Mouse (Mus musculus): ENCODE data around the gene Hyal5. TPM values are rescaled to one million over a fixed set of nuclear protein-coding genes. Genes with fewer than 3 reads are reported as not detected.

The Hyal5 gene
- not detected in 2 replicates for total RNA-seq (2021)
- long read RNA-seq, experiment 1: 0 reads
- long read RNA-seq, experiment 2: 0 reads

DNA sequence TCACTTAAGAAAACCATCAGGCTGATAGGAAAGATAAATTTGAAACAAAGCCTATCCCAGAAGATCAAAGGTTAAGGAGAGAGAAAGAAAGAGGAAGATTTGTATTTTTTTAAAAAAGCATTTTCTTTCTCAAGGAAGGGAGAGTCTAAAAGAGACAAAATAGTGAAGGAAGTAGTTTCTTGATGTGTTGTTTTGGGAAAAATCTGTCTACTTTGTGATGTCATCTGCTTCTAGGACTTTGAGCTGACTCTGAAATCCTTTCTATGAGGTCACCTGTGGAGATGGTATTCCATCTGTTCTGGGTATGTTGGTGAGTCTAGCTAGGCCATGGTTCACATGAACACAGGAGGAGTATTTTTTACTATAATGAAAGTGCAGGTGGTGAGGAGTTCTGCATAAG, at the start of gene Hyal5:
Gene Hyal5, plus strand, starts transcription at position 301 of the 400 bp plus-strand sequence.
- no peak for DNase-seq

DNA sequence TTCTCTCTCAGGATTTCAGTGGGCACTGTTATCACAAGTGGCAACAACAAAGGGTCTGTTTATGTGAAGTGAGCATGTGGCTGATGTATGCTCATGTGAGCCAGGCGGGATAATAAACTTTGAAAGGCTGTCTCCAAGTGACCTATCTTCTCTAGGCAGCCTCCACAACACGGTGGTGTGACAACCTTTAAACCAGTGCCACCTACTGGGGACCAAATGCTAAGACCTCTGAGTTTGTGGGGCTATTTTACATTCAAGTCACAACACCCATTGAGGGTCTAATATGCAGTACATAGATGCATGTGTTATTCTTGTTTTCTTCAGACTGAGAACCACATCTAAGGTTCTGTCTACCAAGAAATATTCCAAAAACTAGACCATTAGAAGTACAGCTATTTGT, 35.7 kb upstream of the Hyal5 start:
- DNase-seq: no peak

DNA sequence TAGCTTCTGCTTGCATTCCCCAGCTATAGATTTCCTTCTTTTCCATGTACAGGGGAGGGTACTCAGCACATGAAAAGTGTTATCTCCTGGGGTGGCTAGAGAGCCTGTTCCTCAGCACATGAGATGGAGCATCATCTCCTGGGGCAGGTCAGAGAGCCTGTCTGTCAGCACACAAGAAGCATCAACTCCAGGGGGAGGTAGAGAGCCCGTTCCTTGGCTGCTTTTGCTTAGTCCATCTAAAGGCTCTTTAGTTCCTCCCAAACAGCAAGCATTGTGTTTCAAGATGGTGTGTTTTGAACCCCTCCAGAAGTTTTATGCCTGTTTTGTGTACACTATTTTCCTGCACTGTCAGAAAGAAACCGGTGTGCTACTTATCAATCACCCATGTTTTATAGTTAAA, 2.5 kb downstream of the Hyal5 start:
- peak; percentile 11 for DNase-seq

DNA sequence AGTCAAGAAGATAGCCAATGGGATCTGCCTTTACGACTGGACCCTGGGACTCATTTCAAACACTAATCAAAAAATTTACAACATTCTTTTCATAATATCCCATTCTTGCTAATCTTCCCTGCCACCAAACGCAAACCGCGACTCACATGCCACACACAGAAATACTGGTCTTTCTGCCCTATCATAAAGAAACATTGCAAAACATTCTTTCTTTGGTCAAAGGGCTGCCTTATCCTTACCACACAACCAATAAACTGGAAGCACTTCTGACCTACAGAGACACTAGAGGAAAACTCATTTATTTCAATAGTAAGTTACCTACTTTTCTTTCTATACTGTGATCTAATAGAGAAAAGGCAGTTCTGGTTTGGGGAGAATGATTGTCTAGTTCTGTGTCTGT, 5.9 kb downstream of the Hyal5 start:
- DNase-seq: no peak

DNA sequence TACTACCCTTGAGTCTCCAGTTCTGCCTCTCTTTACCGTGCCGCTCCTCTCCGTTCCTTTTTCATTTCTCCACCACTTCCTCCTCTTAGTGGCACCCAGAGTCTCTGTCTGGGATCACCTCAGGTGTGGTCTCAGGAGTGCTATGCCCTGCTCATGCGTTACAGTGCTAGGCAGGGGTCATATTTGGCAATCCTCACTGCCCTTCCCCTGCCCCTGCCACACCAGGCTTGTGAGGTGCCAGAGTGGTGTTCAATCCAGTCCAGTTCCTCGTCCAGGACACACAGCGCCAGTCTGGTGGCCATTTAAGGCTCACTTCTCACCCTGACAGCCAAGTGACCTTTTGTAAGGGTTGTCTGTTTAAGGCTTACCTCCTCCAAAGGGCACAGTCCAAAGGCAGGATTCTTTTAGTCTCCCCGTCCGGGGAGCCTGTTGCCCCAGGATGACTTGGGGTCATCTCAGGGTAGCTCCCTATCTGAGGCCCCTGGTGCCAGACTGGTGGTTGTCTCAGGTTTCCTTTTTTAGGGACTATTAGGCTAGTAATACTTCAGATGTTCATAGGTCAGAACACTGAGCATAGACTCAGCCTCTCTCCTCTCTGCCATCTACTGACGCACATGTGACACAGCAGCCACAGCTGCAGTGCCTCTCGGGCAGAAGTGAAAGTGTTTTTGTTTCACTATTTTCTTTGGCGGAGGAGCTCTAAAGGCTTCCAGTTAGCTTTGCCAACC, 36.5 kb downstream of the Hyal5 start:
- DNase-seq: peak; percentile 55

DNA sequence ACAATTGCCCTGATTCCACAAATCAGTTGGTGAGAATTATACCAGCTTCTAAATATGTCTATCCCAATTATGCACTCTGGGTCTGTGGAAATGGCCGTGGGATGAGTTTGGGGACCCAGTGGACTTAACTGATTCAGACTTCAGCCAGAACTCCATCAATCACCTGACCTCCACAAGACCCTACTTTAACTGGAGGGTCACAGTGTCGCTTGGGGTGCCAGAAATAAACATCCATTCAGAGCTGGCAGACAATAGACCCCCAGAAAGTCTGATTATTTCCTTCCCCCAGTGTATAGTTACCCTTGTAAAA, 37.0 kb downstream of the Hyal5 start:
- no peak for DNase-seq

DNA sequence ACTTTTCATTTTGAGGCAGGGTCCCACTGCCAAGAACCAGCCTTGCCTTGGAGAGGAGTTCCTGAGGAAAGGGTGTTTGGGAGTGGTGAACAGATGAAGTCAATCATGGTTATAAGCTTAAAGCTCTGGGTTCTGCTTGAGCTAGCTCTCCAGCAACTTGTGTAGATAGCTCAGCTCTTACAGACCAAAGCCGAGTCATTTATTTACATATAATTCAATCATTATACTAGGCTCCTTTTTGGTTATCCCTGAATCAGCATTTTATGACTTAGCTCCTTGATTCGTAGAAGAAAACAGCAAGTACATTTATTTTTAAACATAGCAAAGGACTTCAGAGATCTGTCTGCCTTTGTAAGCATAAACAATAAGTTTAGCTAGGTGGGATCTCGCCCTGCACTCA, 47.3 kb downstream of the Hyal5 start:
- DNase-seq: no peak

DNA sequence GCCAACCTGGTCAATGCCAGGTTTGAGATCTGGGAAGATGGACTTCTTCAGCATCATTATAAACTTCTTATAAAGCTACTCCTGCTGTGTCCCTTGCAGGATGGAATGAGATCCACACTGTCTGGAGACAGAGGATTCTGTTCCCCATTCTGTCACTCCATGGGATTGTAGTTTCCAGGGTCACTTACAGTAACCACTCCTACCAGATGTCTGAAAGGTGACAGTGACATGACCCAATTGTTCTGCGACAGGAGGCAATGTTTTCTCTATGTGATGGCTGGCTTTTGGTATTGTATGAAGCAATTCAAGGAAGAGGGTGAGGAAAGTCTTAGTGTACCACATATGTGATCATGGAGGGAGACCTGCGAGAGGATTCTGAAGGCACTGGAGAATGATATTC, 50.0 kb downstream of the Hyal5 start:
- DNase-seq: no peak

DNA sequence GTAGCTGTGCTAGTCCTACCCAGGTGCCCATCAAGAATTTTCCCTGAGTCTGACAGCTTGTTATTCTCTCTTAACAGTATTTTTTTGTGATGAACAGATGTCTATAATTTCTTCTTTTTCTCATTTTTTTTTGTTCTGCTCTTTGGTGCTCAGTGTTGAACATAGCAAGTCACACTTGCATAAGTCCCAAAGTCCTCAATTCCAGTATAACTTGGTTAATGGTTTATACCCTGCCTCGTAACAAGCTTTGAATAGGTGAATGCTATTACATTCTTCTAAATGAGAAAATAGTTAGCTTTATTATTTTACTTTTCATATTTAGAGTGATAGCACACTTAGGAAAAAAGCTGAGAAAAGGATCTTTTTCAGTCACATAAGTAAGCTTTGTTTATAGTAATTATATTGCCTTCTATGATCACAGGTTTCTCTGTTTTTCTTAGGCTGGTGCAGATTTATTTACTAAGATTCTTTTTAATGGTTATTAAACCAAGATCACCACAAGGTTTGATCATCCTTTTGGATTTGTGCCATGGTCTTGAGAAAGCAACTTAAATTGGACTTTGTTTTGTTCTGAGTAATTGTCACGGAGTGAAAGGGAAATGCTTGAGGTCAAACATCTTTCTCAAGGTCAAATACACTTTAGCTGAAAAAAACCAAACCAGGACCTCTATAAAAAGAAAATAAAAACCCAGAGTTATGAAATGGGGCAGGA, 52.4 kb downstream of the Hyal5 start:
- DNase-seq: no peak

DNA sequence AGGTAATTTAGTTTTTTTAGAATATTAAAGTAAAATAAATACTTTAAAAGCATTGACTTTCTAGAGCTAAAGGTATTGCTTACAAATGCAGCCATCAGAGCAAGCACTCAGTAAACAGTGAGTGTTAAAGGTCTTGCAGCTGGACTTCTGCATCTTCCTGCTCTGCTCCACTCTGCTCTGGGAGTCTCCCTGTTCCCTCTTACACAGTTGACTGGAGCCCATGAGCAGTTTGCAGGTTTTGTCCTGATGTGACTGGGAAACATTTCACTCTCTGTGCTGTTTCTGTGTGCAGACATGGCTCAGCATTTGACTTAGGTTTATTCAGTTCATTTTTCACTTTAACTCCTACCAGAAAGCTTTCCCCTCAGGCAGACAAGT, 52.9 kb downstream of the Hyal5 start:
- no peak for DNase-seq

DNA sequence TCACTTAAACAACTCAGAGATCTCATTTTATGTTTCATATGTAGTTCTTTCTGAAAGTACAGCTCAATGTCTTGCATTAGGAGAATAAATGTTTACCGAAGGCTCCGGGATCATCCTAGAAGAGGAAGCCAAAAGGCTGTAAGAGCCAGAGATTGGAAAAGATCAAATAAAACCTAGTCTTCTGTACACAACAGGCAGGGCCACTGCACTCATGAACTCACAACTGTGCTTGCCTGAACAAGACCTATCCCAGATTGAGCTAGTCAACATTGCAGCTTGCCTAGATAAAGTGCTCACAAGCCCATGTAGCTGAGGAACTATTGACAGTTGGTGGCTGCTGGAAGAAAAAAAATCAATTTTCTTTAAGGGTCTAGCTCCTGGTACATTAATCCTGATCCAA, 55.8 kb downstream of the Hyal5 start:
- no peak for DNase-seq

DNA sequence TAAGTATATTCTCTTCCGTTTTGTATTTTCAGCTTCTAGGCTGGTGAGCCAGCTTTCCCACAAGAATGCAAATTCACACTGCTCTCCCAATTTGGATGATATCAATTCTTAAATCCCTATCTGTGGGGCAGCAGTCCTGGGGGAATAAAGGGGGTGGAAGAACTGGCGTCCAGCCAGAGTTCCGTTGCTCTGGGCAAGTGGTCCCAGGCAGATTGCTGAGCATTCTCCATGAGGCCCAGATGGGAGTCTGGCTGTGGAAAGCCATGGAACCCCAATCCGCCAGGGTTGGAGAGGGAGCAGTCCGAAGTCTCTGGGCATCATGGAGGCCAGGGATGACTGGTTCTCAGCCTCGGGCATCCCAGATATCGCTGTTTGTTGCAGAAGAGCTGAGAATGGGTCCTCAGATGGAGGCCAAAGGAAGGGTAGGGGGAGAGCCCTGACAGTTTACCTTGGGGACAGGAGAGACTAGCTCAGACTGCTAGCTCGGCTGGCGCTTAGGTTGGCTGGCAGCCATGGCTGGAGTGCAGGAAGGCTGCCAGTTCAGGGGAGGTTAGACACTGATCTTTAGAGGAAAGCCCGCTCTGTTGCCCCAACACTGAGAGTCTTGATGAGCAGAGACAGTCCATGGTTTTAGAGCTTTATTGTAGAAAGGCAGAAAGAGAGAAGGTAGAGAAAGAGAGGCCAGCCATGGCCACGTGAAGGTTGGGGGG, 67.4 kb downstream of the Hyal5 start:
- no peak for DNase-seq

Other genes with a start within 250 kb of the Hyal5 start
- 50.5 and 53.9 TPM in 2 replicates for gene Wasl, start 193.0 kb upstream of the Hyal5 start, total RNA-seq (2021)
- not detected in 2 replicates for gene Hyal6, start 124.8 kb upstream of the Hyal5 start, total RNA-seq (2021)
- gene Hyal4, start 109.7 kb upstream of the Hyal5 start, total RNA-seq (2021): not detected in 2 replicates
- gene Spam1, start 66.8 kb upstream of the Hyal5 start, total RNA-seq (2021): not detected in 2 replicates
- gene Tmem229a, start 98.3 kb downstream of the Hyal5 start, total RNA-seq (2021): 0.33 and 0.38 TPM in 2 replicates